ENCODE assay signal across 23 mouse cellular contexts in the genomic region with DNA sequence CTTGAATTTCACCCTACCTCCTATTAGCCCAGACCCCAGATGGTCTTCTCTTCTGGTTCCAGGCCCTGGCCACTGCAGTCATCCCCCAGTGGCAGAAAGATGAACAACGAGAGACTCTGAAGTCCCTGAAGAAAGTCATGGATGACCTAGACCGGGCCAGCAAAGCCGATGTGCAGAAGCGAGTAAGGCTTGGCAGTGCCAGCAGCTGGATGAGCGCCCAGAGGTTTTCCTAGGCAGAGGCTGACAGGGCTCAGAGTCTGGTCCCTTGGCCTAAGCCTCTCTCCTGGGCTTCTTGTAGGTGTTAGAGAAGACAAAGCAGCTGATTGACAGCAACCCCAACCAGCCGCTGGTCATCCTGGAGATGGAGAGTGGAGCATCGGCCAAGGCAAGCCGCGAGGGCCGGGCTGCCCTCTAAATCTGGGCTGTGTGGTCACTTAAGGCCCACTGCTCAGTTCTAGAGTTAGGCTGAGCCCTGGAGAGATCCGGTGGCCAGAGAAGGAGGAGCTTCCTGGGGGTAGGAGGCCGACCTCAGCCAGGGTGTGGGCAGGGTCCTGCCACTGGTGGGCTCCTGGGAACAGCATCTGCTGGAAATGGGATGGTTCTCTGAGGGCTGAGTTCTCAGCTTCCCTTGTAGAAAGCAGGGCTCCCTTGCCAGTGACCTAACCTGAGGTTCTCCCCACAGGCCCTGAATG. TPM values are rescaled to one million over a fixed set of nuclear protein-coding genes. Genes with fewer than 3 reads are reported as not detected.
DNase-seq lines count a peak whose midpoint lies in the region; ATAC-seq and TF ChIP-seq lines count a peak whose summit lies in the region.
"Had no signal": no experiment of that assay in that cellular context is flagged by ENCODE, and none has a peak within 500 bp of the region (broad histone marks: within the 10 kb centered on the region; RNA-seq: fewer than 3 reads in every experiment).

No protein-coding gene starts in this region.

- H3K27ac ChIP-seq in lung, embryonic 14.5 days (ENCODE audit: low read depth) = no peak overlapping the region
- no peak overlapping the region for H3K27ac ChIP-seq in forebrain, embryonic 10.5 days
- H3K27ac ChIP-seq: embryonic facial prominence, embryonic 15.5 days; kidney, embryonic 15.5 days; limb, embryonic 13.5 days; midbrain, embryonic 13.5 days had no signal

- intact Hi-C loops in heart, postnatal 14 days (cut with DNase I) = no loop called here
- intact Hi-C loops in heart, postnatal 25 days (cut with DNase I) = no loop called here

- no peaks in the 10 kb centered on the region for H3K27me3 ChIP-seq in lung, embryonic 14.5 days (ENCODE audit: insufficient read depth, low read length)
- no peaks in the 10 kb centered on the region for H3K27me3 ChIP-seq in forebrain, embryonic 10.5 days (ENCODE audit: poor library complexity, severe bottlenecking)
- H3K27me3 ChIP-seq: embryonic facial prominence, embryonic 15.5 days; kidney, embryonic 15.5 days; limb, embryonic 13.5 days; midbrain, embryonic 13.5 days had no signal

- no peaks in the 10 kb centered on the region for H3K9me3 ChIP-seq in lung, embryonic 14.5 days (ENCODE audit: low read depth, low read length)
- 0 out of 2 replicates have a peak, but pooled peaks cover 2% of the 10 kb centered on the region for H3K9me3 ChIP-seq in forebrain, embryonic 10.5 days
- H3K9me3 ChIP-seq: embryonic facial prominence, embryonic 15.5 days; G1E; kidney, embryonic 15.5 days; limb, embryonic 13.5 days; midbrain, embryonic 13.5 days had no signal

- peak; percentile 11; the same call in 1 of the 2 replicates for TF ChIP-seq CTCF in lung, embryonic 14.5 days (IDR thresholded peaks at IDR 0.05; ENCODE audit: low read depth)

- H3K4me3 ChIP-seq in lung, embryonic 14.5 days (ENCODE audit: low read depth, low read length) = no peak overlapping the region
- no peak overlapping the region for H3K4me3 ChIP-seq in forebrain, embryonic 10.5 days
- H3K4me3 ChIP-seq: embryonic facial prominence, embryonic 15.5 days; kidney, embryonic 15.5 days; limb, embryonic 13.5 days; midbrain, embryonic 13.5 days had no signal

- no peak overlapping the region for H3K4me2 ChIP-seq in lung, embryonic 14.5 days
- H3K4me2 ChIP-seq: embryonic facial prominence, embryonic 15.5 days; kidney, embryonic 15.5 days; limb, embryonic 13.5 days; midbrain, embryonic 13.5 days had no signal

- 92% methylated on average over 12 of the region's 12 CpGs for WGBS in lung, embryonic 14.5 days
- 95% methylated on average over 12 of the region's 12 CpGs for WGBS in forebrain, embryonic 10.5 days

- H3K36me3 ChIP-seq in lung, embryonic 14.5 days (ENCODE audit: insufficient read depth) = peaks cover 81% of the 10 kb centered on the region
- H3K36me3 ChIP-seq in forebrain, embryonic 10.5 days (replicated peaks) = peaks cover 97% of the 10 kb centered on the region

- DNase-seq in adrenal gland, postnatal 36 days = peak; percentile 49 to 55
- no peak for DNase-seq in adrenal gland, adult (ENCODE audit: inconsistent age in 2 of 2, low spot score in 1 of 2)
- peak; percentile 34 to 40 for DNase-seq in heart, postnatal 14 days
- no peak for DNase-seq in heart, postnatal 25 days (ENCODE audit: low spot score)
- DNase-seq in lung, embryonic 14.5 days = no peak
- no peak for DNase-seq in lung, postnatal 25 days (ENCODE audit: low spot score)
- DNase-seq in gastrocnemius, postnatal 25 days = peak; percentile 20
- DNase-seq in forebrain, embryonic 10.5 days (ENCODE audit: extremely low spot score, low spot score) = no peak
- DNase-seq: B cell, adult 2 months; cerebellum, adult 8-10 months; lung, adult 2 months; right cerebral cortex, postnatal 25 days had no signal

- no peak for ATAC-seq in lung, embryonic 14.5 days (ENCODE audit: insufficient read depth)
- ATAC-seq: forebrain, embryonic 16.5 days; midbrain, embryonic 13.5 days had no signal

- H3K9ac ChIP-seq in lung, embryonic 14.5 days = no peak overlapping the region
- H3K9ac ChIP-seq: embryonic facial prominence, embryonic 15.5 days; kidney, embryonic 15.5 days; limb, embryonic 13.5 days; midbrain, embryonic 13.5 days had no signal

- no peaks in the 10 kb centered on the region; the same call in 1 of the 2 replicates for H3K4me1 ChIP-seq in lung, embryonic 14.5 days (ENCODE audit: insufficient read depth)
- H3K4me1 ChIP-seq in forebrain, embryonic 10.5 days = peaks cover 17% of the 10 kb centered on the region

RNA-seq across cellular contexts. Expression of a gene that starts 2.2 kb away (rescaled TPM):
- not detected for total RNA-seq in adrenal gland, postnatal 36 days (2021)
- total RNA-seq in heart, postnatal 14 days (2021) = not detected
- not detected for total RNA-seq in heart, postnatal 25 days (2021)
- 24.0 and 27.8 TPM in 2 replicates for polyA plus RNA-seq in lung, embryonic 14.5 days (2014; fragmentation: Nextera tagmentation; extraction: Ambion mirVana)
- total RNA-seq in gastrocnemius, postnatal 25 days (2021) = not detected
- 7.6 and 14.8 TPM in 2 replicates for polyA plus RNA-seq in forebrain, embryonic 10.5 days (2016; fragmentation: Nextera tagmentation; extraction: Ambion mirVana)
- total RNA-seq: heart, postnatal 36 days; layer of hippocampus, adult 18-20 months; left cerebral cortex, adult 8-10 months had no signal
- polyA plus RNA-seq: forebrain, embryonic 16.5 days; gonadal fat pad, adult 2 months; midbrain, embryonic 13.5 days; testis, adult 2 months had no signal

RNA-seq across cellular contexts. Expression of a gene that starts 21.0 kb away (rescaled TPM):
- 100 to 1,000 TPM; 114 to 165 TPM for total RNA-seq in adrenal gland, postnatal 36 days (2021)
- total RNA-seq in heart, postnatal 14 days (2021) = 10 to 100 TPM; 31.8 to 32.9 TPM
- 10 to 100 TPM; 31.4 to 34.5 TPM for total RNA-seq in heart, postnatal 25 days (2021)
- polyA plus RNA-seq in lung, embryonic 14.5 days (2014; fragmentation: Nextera tagmentation; extraction: Ambion mirVana) = 66.1 and 66.9 TPM in 2 replicates
- 10 to 100 TPM; 38.8 to 47.1 TPM for total RNA-seq in gastrocnemius, postnatal 25 days (2021)
- polyA plus RNA-seq in forebrain, embryonic 10.5 days (2016; fragmentation: Nextera tagmentation; extraction: Ambion mirVana) = 87.6 and 91.2 TPM in 2 replicates

RNA-seq across cellular contexts. Expression of a gene that starts 22.4 kb away (rescaled TPM):
- total RNA-seq in adrenal gland, postnatal 36 days (2021) = 10 to 100 TPM; 11.8 to 12.5 TPM
- total RNA-seq in heart, postnatal 14 days (2021) = 10 to 100 TPM; 10.6 to 11.7 TPM
- total RNA-seq in heart, postnatal 25 days (2021) = 10 to 100 TPM; 10.7 to 11.0 TPM
- 7.2 and 7.8 TPM in 2 replicates for polyA plus RNA-seq in lung, embryonic 14.5 days (2014; fragmentation: Nextera tagmentation; extraction: Ambion mirVana)
- total RNA-seq in gastrocnemius, postnatal 25 days (2021) = 10 to 100 TPM; 11.4 to 11.5 TPM
- 11.8 and 12.4 TPM in 2 replicates for polyA plus RNA-seq in forebrain, embryonic 10.5 days (2016; fragmentation: Nextera tagmentation; extraction: Ambion mirVana)

RNA-seq across cellular contexts. Expression of a gene that starts 38.3 kb away (rescaled TPM):
- not detected for total RNA-seq in adrenal gland, postnatal 36 days (2021)
- under 1 TPM; 0.41 to 0.76 TPM for total RNA-seq in heart, postnatal 14 days (2021)
- total RNA-seq in heart, postnatal 25 days (2021) = under 1 TPM; 0.75 to 0.94 TPM
- not detected in 2 replicates for polyA plus RNA-seq in lung, embryonic 14.5 days (2014; fragmentation: Nextera tagmentation; extraction: Ambion mirVana)
- total RNA-seq in gastrocnemius, postnatal 25 days (2021) = under 1 TPM; 0.64 to 0.88 TPM
- 1.6 and 2.9 TPM in 2 replicates for polyA plus RNA-seq in forebrain, embryonic 10.5 days (2016; fragmentation: Nextera tagmentation; extraction: Ambion mirVana)
- polyA plus RNA-seq: embryonic facial prominence, embryonic 15.5 days; G1E; limb, embryonic 13.5 days had no signal

RNA-seq across cellular contexts. Expression of a gene that starts 40.5 kb away (rescaled TPM):
- total RNA-seq in adrenal gland, postnatal 36 days (2021) = 10 to 100 TPM; 38.3 to 44.7 TPM
- total RNA-seq in heart, postnatal 14 days (2021) = 10 to 100 TPM; 86.2 to 88.0 TPM
- total RNA-seq in heart, postnatal 25 days (2021) = 10 to 100 TPM; 92.4 to 93.0 TPM
- 7.1 and 9.1 TPM in 2 replicates for polyA plus RNA-seq in lung, embryonic 14.5 days (2014; fragmentation: Nextera tagmentation; extraction: Ambion mirVana)
- 10 to 100 TPM; 89.9 to 97.1 TPM for total RNA-seq in gastrocnemius, postnatal 25 days (2021)
- 11.9 and 12.3 TPM in 2 replicates for polyA plus RNA-seq in forebrain, embryonic 10.5 days (2016; fragmentation: Nextera tagmentation; extraction: Ambion mirVana)

Comparison
In these comparisons a context has a peak if more than half of its experiments do, and no peak if none do; other contexts are left out.
1. DNase-seq: peak in adrenal gland, postnatal 36 days (2 of 2), heart, postnatal 14 days (2 of 2) and gastrocnemius, postnatal 25 days (single experiment); none in adrenal gland, adult (0 of 2), heart, postnatal 25 days (single experiment), lung, embryonic 14.5 days (single experiment), lung, postnatal 25 days (single experiment) and forebrain, embryonic 10.5 days (single experiment).